Mouse (Mus musculus) bone marrow macrophage, adult 2 months (primary cell): ENCODE results near the gene Ccdc61.

Experiments used
- CTCF ChIP-seq: IDR thresholded peaks from 2 replicates; pipeline ENCODE4 v1.5.1; 2012; ENCODE audit warnings: low read depth, mild to moderate bottlenecking, low read length, moderate library complexity
- POLR2A ChIP-seq: IDR thresholded peaks from 2 replicates; pipeline ENCODE4 v1.6.1; 2012; ENCODE audit warnings: mild to moderate bottlenecking, low read depth, low read length, borderline replicate concordance

- TF ChIP-seq CTCF (no peak), POLR2A (no peak)
Measured at GRCm38 (mm10) chr7:18949781-18950522, 39.7 kb upstream of the Ccdc61 start.
